Mouse (Mus musculus): ENCODE measurements at regions not wholly inside any gene's neighbourhood (a gene's known extent, or its start where the extent isn't known, plus 50 kb on each side); places are given as distances from the start of the nearest gene placed in this dataset.

- TF ChIP-seq CTCF (conservative IDR thresholded peaks at IDR 0.05; ENCODE audit: low read length), result no peak
- no peak for TF ChIP-seq NANOG (IDR thresholded peaks at IDR 0.05; ENCODE audit: borderline replicate concordance, low read length)
Measured at GRCm38 (mm10) chr11:117427808-117428510, 56.2 kb upstream of the Gm11733 start.
